Mouse (Mus musculus): Measurements from ENCODE around the gene Cdh15.
A peak's percentile ranks its signal among the peaks of the same experiment; 100 is the strongest.

Cdh15 gene

DNA sequence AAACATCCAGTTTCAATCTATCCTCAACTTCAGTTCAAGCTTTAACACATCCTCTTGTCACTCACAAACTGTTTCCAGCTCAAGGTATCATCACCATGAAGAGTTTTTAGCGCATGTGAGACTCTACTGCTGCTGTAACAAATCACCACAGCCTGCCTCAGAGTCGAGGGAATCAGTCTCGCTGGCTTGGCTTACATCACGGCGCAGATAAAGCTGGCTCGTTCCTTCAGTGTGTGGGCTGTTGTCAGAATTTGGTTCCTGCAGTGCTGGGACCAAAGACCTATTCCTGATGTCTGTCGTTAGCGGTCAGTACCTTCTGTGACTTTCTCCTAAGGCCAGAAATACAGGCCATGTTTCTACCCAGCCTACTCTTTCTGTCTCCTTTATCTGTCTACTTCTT, 49.4 kb downstream of the Cdh15 start:
- no peak for DNase-seq

DNA sequence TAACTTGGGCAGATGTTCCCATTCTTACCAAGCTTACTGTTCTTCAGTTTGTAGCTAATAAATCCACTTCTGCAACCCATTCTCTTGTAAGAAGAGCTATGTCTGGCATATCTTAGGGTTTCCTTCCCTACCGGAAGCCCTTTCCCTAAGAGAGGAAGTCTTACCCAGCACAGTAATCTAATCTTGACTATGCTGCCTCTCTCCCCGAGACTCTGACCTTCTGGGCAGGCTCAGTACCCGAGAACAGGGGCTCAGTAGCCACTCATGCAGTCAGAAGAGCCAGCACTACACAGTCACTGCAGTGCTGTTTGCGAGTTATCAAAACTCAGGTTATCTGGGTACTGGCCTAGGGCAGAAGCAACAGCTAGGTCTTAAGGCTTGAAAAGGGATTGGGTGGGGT, 50.3 kb downstream of the Cdh15 start:
- DNase-seq: no peak

DNA sequence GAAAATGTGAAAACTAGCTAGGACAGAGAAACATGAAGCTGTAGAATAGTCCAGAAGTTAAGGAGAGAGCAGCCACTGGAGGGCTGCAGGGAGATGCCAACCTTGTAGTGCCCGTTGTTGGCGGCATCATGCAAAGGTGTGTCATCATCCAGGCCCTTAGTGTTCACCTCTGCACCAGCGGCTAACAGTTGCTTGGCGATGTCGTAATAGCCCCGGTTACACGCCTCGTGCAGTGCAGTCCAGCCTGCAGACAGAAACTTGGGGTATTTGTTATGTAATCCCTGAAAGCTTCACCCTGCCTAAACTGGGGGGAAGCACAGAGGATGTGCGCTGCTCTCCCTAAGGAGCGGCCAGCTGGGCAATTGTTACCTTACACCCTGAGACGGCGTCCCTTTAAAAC, 50.7 kb downstream of the Cdh15 start:
- DNase-seq: no peak

DNA sequence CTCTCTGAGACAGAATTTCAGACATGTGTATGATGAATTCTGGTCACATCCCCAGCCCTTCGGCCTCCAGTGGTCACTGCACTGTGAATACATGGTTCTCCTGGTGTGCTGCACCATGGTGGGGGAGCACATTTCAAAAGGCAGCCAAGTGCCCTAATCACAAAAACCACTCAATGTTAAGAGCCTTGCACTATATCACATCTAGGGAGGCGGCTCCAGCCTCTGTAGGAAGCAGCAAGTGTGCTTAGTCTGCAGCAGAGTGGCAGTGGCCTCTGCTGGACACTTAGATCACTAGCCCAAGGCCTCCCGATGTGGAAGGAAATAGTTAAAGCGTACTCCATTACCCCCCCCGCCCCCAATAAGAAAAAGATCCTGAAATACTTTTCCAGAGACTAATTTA, 51.3 kb downstream of the Cdh15 start:
- DNase-seq: no peak

DNA sequence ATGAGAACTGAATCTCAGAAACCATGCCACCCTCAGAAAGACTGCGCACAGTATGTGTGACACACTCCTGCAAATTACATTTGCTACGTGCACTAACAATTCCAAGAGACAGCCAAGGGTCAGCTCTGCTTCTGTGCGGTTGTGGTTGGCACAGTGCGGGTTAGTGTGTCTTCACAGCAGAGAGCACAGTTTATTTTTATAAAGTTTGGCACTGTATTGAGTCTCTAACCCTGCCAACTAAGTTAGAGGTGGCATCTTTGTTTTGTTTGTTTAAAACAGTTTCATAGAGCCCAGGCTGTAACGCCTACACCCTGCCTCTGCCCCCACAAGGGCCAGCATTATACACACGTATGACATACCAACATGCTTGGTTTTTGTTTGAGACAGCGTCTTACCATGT, 53.7 kb downstream of the Cdh15 start:
- no peak for DNase-seq

- DNase-seq: no peak
These were observed 54.2 kb downstream of the Cdh15 start for GRCm38 (mm10) chr8:122901892-122902515.

DNA sequence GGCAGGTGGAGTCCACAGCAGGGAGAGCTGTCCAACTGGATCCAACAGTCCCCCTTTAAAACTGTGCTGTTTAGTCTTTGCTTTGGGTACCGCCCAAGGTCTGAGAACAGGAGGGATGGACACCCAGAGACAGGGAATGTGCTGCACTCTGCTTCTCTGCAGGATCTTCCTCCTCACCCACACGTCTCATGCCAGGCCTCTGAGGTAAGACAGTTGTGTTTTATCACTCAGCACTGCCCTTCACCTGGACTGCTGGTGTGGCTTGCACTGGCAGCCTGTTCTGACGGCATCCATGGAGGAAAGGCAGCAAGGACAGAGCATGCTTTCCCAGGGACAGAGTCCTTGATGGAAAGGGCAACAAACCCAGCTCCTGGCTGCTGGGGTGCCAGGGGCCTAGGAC, 54.8 kb downstream of the Cdh15 start:
- DNase-seq: peak; percentile 59

DNA sequence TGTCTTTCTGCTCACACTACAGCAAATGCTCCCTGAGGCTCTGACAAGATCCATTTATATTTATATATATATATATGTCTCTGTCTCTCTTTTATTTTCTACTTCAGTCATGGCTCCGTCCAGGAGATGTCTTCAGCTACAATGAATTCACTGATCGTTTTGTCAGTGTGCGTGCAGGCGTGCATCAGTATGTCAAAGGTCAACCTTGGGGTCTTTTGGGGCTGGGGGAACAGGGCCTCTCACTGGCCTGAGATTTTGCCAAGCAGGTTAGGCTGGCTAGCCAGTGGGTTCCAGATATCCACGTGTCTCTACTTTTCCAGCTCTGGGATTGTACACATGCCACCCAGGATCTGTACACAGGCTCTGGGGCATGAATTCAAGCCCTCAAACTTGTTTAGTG, 55.2 kb downstream of the Cdh15 start:
- no peak for DNase-seq

GRCm38 (mm10) chr8:122904496-122904895, 56.7 kb downstream of the Cdh15 start:
- no peak for DNase-seq

DNA sequence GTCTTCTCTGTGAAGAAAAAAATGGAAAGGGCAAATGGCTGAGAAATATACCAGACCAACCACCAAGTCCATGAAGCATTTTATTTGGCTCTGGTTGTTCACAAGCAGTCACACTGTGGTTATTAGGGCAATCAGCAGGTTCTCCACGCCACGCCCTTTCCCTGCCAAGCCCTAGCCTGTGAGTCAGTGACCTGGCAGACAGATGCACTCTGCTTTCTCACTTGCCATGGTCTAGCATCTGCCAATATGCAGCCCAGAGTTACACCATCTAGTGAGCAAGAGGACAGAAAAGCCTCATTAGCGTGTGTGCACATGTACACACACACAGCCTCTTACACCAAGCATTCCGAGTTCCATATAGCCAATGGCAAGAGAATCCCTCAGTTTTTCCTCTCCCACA, 57.6 kb downstream of the Cdh15 start:
- DNase-seq: peak; percentile 65

DNA sequence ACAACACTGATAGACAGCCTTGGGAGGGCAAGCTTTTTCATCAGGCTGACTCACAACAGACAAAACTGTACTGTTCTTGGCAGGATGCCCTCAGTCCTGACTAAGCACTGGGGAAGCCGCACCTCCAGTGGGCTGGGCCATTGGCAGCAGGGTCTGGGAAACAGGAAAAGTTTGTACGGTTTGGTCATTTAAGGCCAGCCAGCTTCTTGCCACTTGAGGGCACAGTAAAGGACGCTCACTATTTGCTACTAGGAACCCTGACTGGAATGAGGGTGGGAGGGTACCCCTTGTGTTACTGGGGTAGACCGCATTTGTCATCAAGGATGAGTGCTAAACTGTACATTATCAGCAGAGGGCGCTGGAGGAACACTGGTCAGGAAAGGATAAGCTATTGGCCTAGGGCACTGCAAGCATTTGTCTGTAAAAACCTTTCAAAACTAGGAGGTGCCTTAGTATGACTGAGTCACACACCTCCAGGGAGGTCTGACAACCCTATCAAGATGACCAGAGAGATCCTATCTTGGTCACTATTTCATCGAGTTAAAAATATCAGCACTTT, 58.8 kb downstream of the Cdh15 start:
- peak; percentile 95 for DNase-seq

DNA sequence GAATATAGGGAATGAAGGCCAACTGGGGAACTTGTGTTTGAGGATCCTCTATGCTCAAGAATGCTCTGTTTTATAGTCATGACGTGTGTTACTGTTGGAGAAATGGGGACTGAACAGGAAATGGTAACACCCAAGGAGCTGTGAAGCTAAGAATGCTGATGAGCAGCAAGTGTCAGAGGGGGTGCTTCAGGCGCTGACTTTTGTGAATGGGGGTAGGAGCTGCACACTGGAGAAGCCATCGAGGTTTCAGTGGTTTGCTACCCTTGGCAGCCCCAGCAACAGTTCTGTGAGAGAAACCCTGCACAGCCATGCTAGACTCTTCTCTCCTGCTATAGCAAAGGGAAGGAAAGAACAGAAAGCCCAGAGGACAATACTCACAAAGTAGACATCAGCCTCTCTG, 64.4 kb downstream of the Cdh15 start:
- no peak for DNase-seq

DNA sequence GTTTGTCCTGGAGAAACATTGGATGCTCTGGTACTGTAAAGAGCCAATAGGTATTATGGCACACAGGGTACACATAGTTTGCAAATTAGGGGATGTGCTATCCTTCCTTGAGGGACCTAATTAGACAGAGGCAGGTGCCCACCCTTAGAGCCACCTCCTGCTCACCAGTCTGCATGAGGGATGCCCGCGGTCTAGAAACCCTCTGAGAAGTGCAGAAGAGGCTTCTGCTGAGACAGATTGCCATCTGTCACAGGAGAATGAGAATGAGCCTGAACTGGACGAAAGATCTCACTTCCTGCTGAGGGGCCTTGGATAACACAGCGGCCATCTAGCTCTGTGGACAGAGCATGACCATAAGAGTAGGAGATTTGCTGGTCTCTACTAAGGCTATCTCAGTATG, 65.1 kb downstream of the Cdh15 start:
- DNase-seq: peak; percentile 76

DNA sequence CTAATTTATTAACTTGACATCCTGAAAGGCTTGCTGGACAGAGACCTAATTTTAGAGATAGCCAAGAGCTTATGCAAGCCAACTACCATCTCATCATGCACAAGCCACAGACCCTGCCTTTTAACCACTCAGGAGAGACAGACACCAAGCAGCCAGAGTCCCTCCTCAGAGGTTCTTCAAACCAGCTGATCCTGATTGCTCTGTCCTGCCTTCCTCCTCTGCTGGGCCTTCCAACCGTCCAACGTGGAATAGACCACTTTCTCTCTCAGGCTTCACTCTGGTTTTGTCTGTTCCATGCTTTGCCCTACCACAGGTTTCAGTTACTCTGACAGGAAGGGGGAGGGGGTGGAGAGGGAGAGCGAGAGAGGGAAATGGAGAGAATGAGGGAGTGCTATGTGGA, 69.0 kb downstream of the Cdh15 start:
- no peak for DNase-seq
